Mouse (Mus musculus) forebrain, embryonic 11.5 days (tissue): ENCODE data around the gene Prkaa2. TPM values are rescaled to one million over a fixed set of nuclear protein-coding genes. Genes with fewer than 3 reads are reported as not detected.

Experiments used
- ATAC-seq: fragments of 200-750 bp; cut with Nextera tagmentation; replicated peaks from 2 replicates; pipeline ENCODE4 v1.8.0; 2017; ENCODE audit warnings: moderate TSS enrichment; ENCODE audit not compliant: low FRiP score
- DNase-seq: peaks from one replicate; pipeline ENCODE4 v3.0.0-alpha.2; 2017; ENCODE audit warnings: low spot score
- H3K27ac ChIP-seq: fragments of 300-500 bp; sonication (generic); 2 replicates; pipeline ENCODE4 v1.5.1; 2014; ENCODE audit warnings: low read depth, low read length
- H3K27me3 ChIP-seq: fragments of 300-500 bp; sonication (generic); 2 replicates; pipeline ENCODE4 v1.6.1; 2014; ENCODE audit warnings: mild to moderate bottlenecking, low read length, mixed read lengths; ENCODE audit not compliant: control insufficient read depth, insufficient read depth
- H3K36me3 ChIP-seq: fragments of 300-500 bp; sonication (generic); 2 replicates; pipeline ENCODE4 v1.6.1; 2014; ENCODE audit warnings: mild to moderate bottlenecking, low read length, moderate library complexity, mixed read lengths; ENCODE audit not compliant: control insufficient read depth, insufficient read depth
- H3K4me1 ChIP-seq: fragments of 300-500 bp; sonication (generic); replicated peaks from 2 replicates; pipeline ENCODE4 v1.6.1; 2014; ENCODE audit warnings: low read length, mixed read lengths; ENCODE audit not compliant: control insufficient read depth, insufficient read depth
- H3K4me2 ChIP-seq: fragments of 300-500 bp; sonication (generic); 2 replicates; pipeline ENCODE4 v1.6.1; 2014; ENCODE audit warnings: low read depth, mild to moderate bottlenecking, low read length, moderate library complexity, mixed read lengths; ENCODE audit not compliant: severe bottlenecking
- H3K4me3 ChIP-seq: fragments of 300-500 bp; sonication (generic); 2 replicates; pipeline ENCODE4 v1.5.1; 2014; ENCODE audit warnings: low read depth, low read length
- H3K9ac ChIP-seq: fragments of 300-500 bp; sonication (generic); 2 replicates; pipeline ENCODE4 v1.6.1; 2014; ENCODE audit warnings: low read length
- H3K9me3 ChIP-seq: fragments of 300-500 bp; sonication (generic); 2 replicates; pipeline ENCODE4 v1.6.1; 2016; ENCODE audit warnings: low read length, mixed read lengths; ENCODE audit not compliant: control insufficient read depth
- WGBS: fragments of 180-500 bp; shearing (Covaris S2); extraction: QIAGEN DNeasy Blood & Tissue Kit; methylation state at CpG from one replicate; pipeline ENCODE4 v1.1.7; 2014; 5-methylcytosine and 5-hydroxymethylcytosine counted together
- polyA plus RNA-seq: library from polyadenylated mRNA; unstranded; fragments of >200 nt; fragmentation: Nextera tagmentation; extraction: Ambion mirVana; gene quantifications from 2 replicates; pipeline ENCODE4 v1.2.1, GENCODE M21; 2014

Gene Prkaa2
- polyA plus RNA-seq, 1 experiment from 2014 or later, result 3.3 TPM

DNA sequence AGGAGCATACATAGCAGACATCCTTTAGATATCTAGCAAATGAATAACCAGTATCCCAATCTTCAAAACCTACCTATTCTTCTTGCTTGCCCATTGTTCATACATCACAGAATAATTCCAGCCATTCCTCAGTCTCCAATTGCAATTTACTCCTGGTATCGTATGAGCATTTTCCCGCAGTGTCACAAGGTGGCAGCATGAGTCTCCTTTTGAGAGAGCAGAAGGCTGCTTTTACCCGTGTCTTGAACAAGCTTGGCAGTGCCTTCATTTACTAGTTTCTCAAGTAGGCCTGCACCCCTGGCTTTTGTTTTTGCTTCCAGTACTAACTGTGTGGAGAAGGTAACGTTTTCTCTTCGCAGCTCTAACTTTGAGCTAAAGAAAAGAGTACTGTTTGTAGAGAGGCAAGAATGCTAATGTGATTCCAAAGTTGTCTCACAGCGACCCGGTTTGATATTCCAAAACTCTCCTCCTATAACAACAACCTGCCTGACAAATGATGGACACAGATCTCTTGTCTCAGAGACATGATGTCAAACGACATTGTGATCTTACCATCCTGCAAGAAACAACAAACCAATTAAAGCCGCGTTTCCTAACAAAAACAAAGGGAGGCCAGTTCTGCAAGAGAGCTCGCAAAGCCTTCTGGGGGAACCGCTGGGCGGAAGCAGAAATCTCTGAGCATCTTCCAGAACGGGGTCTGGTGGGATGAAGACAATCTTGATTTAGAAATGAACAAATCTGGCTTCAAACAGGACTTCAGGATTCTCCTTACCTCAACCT lies 42.4 kb upstream of the Prkaa2 start:
- Histone ChIP-seq H3K4me1 (no peaks in the 10 kb centered on the region), H3K9me3 (no peaks in the 10 kb centered on the region), H3K9ac (no peak overlapping the region), H3K27me3 (no peaks in the 10 kb centered on the region), H3K4me2 (no peak overlapping the region), H3K27ac (no peak overlapping the region), H3K36me3 (no peaks in the 10 kb centered on the region), H3K4me3 (no peak overlapping the region)
- ATAC-seq (no peak), DNase-seq (peak; percentile 77)
- 40% methylated on average over 14 of the region's 14 CpGs for WGBS

DNA sequence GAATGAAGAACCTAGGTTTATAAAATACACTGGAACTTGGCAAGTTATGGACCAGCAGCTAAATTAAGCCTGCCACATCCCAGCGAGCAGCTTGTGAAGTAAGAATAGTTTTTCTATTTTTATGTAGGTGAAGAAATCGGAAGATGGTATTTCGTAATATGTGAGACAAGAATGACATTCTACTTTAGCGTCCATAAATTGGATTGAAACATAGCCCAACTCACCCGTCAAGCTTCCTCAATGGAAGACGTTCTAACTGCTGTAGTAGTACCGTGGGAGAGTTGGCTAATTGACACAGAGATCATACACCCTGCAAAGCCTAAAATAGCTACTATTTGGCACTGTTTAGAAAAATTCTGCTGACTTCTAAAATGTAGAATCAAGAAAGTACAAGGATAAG lies 39.8 kb upstream of the Prkaa2 start:
- Histone ChIP-seq H3K4me1 (no peaks in the 10 kb centered on the region), H3K9me3 (no peaks in the 10 kb centered on the region), H3K4me3 (no peak overlapping the region), H3K27me3 (no peaks in the 10 kb centered on the region), H3K9ac (no peak overlapping the region), H3K36me3 (no peaks in the 10 kb centered on the region), H3K4me2 (no peak overlapping the region), H3K27ac (no peak overlapping the region)
- 88% methylated on average over 7 of the region's 7 CpGs for WGBS
- no peak for ATAC-seq
- no peak for DNase-seq

DNA sequence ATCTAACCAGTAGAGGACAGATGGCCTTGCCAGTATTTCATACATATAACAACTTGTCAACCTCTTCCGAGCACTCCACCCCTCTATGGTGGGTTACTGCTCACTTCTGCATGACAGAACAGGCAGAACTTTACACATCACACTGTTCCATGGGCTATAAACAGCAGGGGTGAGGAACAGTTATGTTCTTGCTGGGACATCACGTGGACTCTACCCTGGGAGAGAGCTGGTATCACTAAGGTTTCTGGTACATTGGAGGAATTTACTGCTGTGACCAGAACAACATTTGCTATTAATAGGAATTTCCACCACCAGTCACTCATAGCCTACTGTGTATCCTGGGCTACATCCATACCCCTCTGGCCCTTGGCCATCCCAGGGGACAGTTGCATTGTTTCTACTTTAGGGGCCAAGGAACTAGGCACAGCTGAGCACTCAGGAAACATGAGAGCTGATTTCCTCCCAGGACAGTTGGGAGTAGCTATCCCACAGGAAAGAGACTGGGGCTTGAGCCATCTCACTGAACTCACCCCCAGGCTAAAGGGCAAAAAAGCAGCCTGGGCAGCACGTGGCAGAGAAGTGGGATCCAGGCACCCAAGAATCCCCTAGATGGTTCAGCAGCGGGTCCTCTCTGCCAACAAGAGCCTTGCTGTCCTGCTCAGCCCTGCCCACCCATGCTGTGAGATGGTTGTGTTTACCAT lies 23.8 kb upstream of the Prkaa2 start:
- Histone ChIP-seq H3K9ac (no peak overlapping the region), H3K27ac (no peak overlapping the region), H3K9me3 (no peaks in the 10 kb centered on the region), H3K36me3 (no peaks in the 10 kb centered on the region), H3K27me3 (no peaks in the 10 kb centered on the region), H3K4me3 (no peak overlapping the region), H3K4me1 (no peaks in the 10 kb centered on the region), H3K4me2 (no peak overlapping the region)
- ATAC-seq, result no peak
- DNase-seq, result no peak
- WGBS, result 82% methylated on average over 4 of the region's 4 CpGs

DNA sequence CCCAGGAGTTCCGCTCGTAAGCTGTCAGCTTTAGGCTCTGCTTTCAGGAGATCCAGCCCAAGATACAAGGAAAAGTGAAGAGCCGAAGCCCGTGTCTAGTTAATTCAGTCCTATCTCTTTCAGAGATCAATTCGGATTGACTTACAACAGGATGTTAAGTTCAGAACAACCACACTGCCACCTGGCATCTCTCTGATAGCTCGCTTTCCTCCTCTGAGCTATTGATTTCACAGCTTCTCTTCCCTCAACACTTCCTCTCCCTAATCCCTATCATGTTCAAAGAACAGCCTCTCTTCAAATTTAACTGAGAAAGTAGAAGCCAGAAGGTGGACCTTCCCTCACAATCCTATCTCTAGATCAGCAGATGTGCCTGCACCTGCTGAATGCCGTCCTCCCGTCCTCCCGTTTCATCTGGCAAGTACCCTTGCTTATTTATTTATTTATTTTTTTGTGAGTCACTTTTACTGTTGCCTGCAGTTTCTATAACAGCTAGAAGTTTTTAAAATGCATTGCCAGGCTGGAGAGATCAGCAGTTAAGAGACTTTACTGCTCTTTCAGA lies 22.1 kb upstream of the Prkaa2 start:
- ATAC-seq (no peak), DNase-seq (no peak)
- no peak overlapping the region for H3K4me2 ChIP-seq
- H3K4me1 ChIP-seq, result no peaks in the 10 kb centered on the region
- no peak overlapping the region for H3K4me3 ChIP-seq
- 84% methylated on average over 9 of the region's 9 CpGs for WGBS
- H3K27ac ChIP-seq, result no peak overlapping the region
- H3K36me3 ChIP-seq, result no peaks in the 10 kb centered on the region
- no peak overlapping the region for H3K9ac ChIP-seq
- H3K27me3 ChIP-seq, result no peaks in the 10 kb centered on the region
- H3K9me3 ChIP-seq, result no peaks in the 10 kb centered on the region

DNA sequence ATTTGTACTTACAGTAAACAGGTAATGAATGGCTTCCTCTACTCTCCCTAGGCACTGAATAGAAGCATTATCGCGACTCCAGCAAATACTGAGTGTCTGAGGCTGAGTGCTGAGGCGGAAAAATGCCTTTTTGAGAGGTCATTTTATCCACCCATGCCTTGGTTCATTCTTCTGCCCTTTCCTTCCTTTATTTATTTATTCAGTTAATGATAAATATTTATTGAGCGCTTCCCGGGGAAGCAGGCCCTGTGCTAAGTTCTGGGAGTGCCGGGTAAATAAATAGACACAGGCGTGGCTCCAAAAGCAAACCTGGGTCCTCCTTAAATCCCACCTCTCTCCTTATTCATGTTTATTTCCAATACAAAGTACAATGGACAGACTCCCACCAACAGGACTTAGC lies 19.5 kb upstream of the Prkaa2 start:
- WGBS, result 73% methylated on average over 7 of the region's 7 CpGs
- H3K27ac ChIP-seq, result no peak overlapping the region
- H3K36me3 ChIP-seq, result no peaks in the 10 kb centered on the region
- no peak overlapping the region for H3K9ac ChIP-seq
- no peak overlapping the region for H3K4me2 ChIP-seq
- H3K4me1 ChIP-seq, result no peaks in the 10 kb centered on the region
- no peak for ATAC-seq
- no peaks in the 10 kb centered on the region for H3K9me3 ChIP-seq
- H3K4me3 ChIP-seq, result no peak overlapping the region
- no peaks in the 10 kb centered on the region for H3K27me3 ChIP-seq
- DNase-seq, result no peak

DNA sequence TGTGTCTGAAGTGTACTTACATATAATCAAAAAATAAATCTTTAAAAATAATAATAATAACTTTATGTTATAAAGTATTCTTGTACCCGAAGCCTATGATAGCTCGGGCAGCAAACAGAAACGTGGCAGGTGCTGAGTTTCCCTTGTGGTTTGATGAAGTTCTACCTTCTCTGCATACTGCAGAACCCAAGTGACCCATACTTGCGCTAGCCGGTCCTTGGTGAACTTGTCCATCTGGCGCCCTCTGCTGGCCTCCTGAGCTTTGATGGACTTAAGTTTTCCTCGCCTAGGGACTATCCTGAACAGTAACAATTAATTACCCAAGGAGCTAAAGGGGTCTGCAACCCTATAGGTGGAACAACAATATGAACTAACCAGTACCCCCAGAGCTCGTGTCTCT lies 12.7 kb upstream of the Prkaa2 start:
- 53% methylated on average over 8 of the region's 8 CpGs for WGBS
- no peaks in the 10 kb centered on the region for H3K4me1 ChIP-seq
- no peaks in the 10 kb centered on the region for H3K27me3 ChIP-seq
- no peaks in the 10 kb centered on the region for H3K9me3 ChIP-seq
- no peak overlapping the region for H3K4me3 ChIP-seq
- H3K27ac ChIP-seq, result no peak overlapping the region
- no peak overlapping the region for H3K9ac ChIP-seq
- H3K4me2 ChIP-seq, result no peak overlapping the region
- peak; percentile 82 for DNase-seq
- no peaks in the 10 kb centered on the region for H3K36me3 ChIP-seq
- ATAC-seq, result no peak

DNA sequence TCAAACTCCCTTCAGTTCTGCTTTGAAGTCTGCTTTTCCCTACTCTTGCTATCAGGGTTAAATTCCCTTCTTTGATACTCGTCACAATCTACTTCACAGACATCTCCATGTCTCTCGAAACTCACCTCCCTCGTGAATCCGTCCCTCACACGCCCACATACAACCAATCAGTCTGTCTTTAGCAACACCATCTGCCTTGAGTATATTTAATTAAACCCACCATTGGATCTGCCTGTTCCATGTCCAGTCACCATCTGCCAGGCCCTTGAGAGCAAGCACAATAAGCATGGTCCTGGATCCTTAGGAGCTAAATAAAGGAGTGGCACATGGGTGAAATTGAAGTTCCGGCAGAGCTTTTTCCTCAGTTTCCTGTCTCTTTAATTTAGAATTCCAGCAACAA lies 11.4 kb upstream of the Prkaa2 start:
- Histone ChIP-seq H3K36me3 (no peaks in the 10 kb centered on the region), H3K4me1 (no peaks in the 10 kb centered on the region), H3K4me3 (no peak overlapping the region), H3K4me2 (no peak overlapping the region), H3K27me3 (no peaks in the 10 kb centered on the region), H3K9ac (no peak overlapping the region), H3K9me3 (no peaks in the 10 kb centered on the region), H3K27ac (no peak overlapping the region)
- WGBS, result 84% methylated on average over 6 of the region's 6 CpGs
- DNase-seq (no peak), ATAC-seq (no peak)

DNA sequence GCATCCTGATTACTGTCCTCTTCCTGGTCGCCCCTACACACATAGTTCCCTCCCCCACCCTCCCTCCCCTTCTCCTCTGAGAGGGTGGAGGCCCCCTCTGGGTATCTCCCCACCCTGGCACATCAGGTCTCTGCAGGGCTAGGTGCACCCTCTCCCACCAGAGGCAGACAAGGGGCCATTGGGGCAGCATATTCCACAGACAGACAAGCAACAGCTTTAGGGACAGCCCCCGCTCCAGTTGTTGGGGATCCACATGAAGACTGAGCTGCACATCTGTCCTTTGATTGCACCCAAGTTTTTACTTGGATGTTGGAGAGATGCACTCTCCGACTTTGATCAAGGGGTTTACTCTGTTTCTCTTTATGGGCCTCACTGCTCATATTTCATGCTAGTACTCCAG lies 3.8 kb upstream of the Prkaa2 start:
- Histone ChIP-seq H3K9me3 (no peaks in the 10 kb centered on the region), H3K27ac (no peak overlapping the region), H3K36me3 (no peaks in the 10 kb centered on the region), H3K27me3 (no peaks in the 10 kb centered on the region), H3K4me2 (no peak overlapping the region), H3K4me1 (peaks cover 5% of the 10 kb centered on the region; the same call in 1 of the 2 replicates), H3K9ac (no peak overlapping the region), H3K4me3 (no peak overlapping the region)
- no peak for ATAC-seq
- no peak for DNase-seq
- WGBS, result 82% methylated on average over 3 of the region's 3 CpGs
